Mouse (Mus musculus) midbrain, embryonic 10.5 days (tissue): ENCODE measurements around the gene Adsl. TPM values are rescaled to one million over a fixed set of nuclear protein-coding genes. Genes with fewer than 3 reads are reported as not detected.
"Not testable (repeated sequence)": the region's sequence is repeated elsewhere in the genome, so short reads cannot be mapped to it uniquely, and the experiment has no call there.

ENCODE experiments used
- DNase-seq: peaks from one replicate; pipeline ENCODE4 v3.0.0-alpha.2; 2017; ENCODE audit warnings: low spot score
- H3K27ac ChIP-seq: fragments of 300-500 bp; sonication (generic); replicated peaks from 2 replicates; pipeline ENCODE4 v1.5.1; 2016; ENCODE audit warnings: mild to moderate bottlenecking
- H3K27me3 ChIP-seq: fragments of 300-500 bp; sonication (generic); 2 replicates; pipeline ENCODE4 v1.6.1; 2016; ENCODE audit warnings: low read depth, mild to moderate bottlenecking; ENCODE audit not compliant: poor library complexity, severe bottlenecking
- H3K36me3 ChIP-seq: fragments of 300-500 bp; sonication (generic); 2 replicates; pipeline ENCODE4 v1.6.1; 2016; ENCODE audit warnings: mild to moderate bottlenecking, moderate library complexity
- H3K4me1 ChIP-seq: fragments of 300-500 bp; sonication (generic); 2 replicates; pipeline ENCODE4 v1.6.1; 2016
- H3K4me3 ChIP-seq: fragments of 300-500 bp; sonication (generic); 2 replicates; pipeline ENCODE4 v1.5.1; 2016; ENCODE audit warnings: mild to moderate bottlenecking, moderate library complexity
- H3K9me3 ChIP-seq: fragments of 300-500 bp; sonication (generic); replicated peaks from 2 replicates; pipeline ENCODE4 v1.6.1; 2016; ENCODE audit warnings: mild to moderate bottlenecking
- WGBS: fragments of 180-500 bp; shearing (Covaris S2); methylation state at CpG from one replicate; pipeline ENCODE4 v1.1.7; 2016; 5-methylcytosine and 5-hydroxymethylcytosine counted together
- polyA plus RNA-seq: library from polyadenylated mRNA; unstranded; fragments of >200 nt; fragmentation: Nextera tagmentation; extraction: Ambion mirVana; gene quantifications from 2 replicates; pipeline ENCODE4 v1.2.1, GENCODE M21; 2016

The Adsl gene
- polyA plus RNA-seq, 1 experiment from 2014 or later, result 228 TPM

- DNase-seq, result no peak
- 96% methylated on average over 2 of the region's 2 CpGs for WGBS
- H3K27ac ChIP-seq, result no peak overlapping the region
- H3K36me3 ChIP-seq, result peaks cover 97% of the 10 kb centered on the region
- H3K9me3 ChIP-seq, result no peaks in the 10 kb centered on the region
- no peak overlapping the region for H3K4me3 ChIP-seq
- no peaks in the 10 kb centered on the region for H3K27me3 ChIP-seq
- H3K4me1 ChIP-seq, result no peaks in the 10 kb centered on the region
Observed at GRCm38 (mm10) chr15:80924211-80924610, 24.1 kb upstream of the Adsl start.

GRCm38 (mm10) chr15:80928811-80929355 lies 19.4 kb upstream of the Adsl start:
- no peaks in the 10 kb centered on the region for H3K27me3 ChIP-seq
- no peak overlapping the region for H3K4me3 ChIP-seq
- peaks cover 89% of the 10 kb centered on the region for H3K36me3 ChIP-seq
- H3K4me1 ChIP-seq, result peaks cover 6% of the 10 kb centered on the region
- DNase-seq, result no peak
- H3K27ac ChIP-seq, result no peak overlapping the region
- WGBS, result 83% methylated on average over 20 of the region's 20 CpGs
- H3K9me3 ChIP-seq, result no peaks in the 10 kb centered on the region

GRCm38 (mm10) chr15:80930048-80930571 lies 18.2 kb upstream of the Adsl start:
- Histone ChIP-seq H3K27ac (no peak overlapping the region), H3K36me3 (peaks cover 88% of the 10 kb centered on the region), H3K9me3 (no peaks in the 10 kb centered on the region), H3K4me1 (peaks cover 6% of the 10 kb centered on the region), H3K4me3 (no peak overlapping the region), H3K27me3 (no peaks in the 10 kb centered on the region)
- 34% methylated on average over 15 of the region's 16 CpGs for WGBS
- DNase-seq, result peak; percentile 41

- not testable (repeated sequence) for H3K27ac ChIP-seq, H3K27me3 ChIP-seq, H3K4me3 ChIP-seq, DNase-seq, H3K4me1 ChIP-seq, H3K9me3 ChIP-seq
- 94% methylated on average over 23 of the region's 23 CpGs for WGBS
- H3K36me3 ChIP-seq, result peaks cover 88% of the 10 kb centered on the region
Observed at GRCm38 (mm10) chr15:80930676-80931320, 17.5 kb upstream of the Adsl start.

GRCm38 (mm10) chr15:80931345-80931960 lies 16.8 kb upstream of the Adsl start:
- no peak for DNase-seq

GRCm38 (mm10) chr15:80934841-80935240 lies 13.4 kb upstream of the Adsl start:
- Histone ChIP-seq H3K27me3 (no peaks in the 10 kb centered on the region), H3K4me3 (no peak overlapping the region), H3K27ac (no peak overlapping the region), H3K36me3 (peaks cover 65% of the 10 kb centered on the region), H3K9me3 (no peaks in the 10 kb centered on the region), H3K4me1 (peaks cover 33% of the 10 kb centered on the region)
- 91% methylated on average over 5 of the region's 5 CpGs for WGBS
- no peak for DNase-seq

More at GRCm38 (mm10) chr15:80931345-80931960, 16.8 kb upstream of the Adsl start:
- H3K4me3 ChIP-seq, result no peak overlapping the region
- H3K27me3 ChIP-seq, result no peaks in the 10 kb centered on the region
- no peak overlapping the region for H3K27ac ChIP-seq
- peaks cover 86% of the 10 kb centered on the region for H3K36me3 ChIP-seq
- 96% methylated on average over 9 of the region's 9 CpGs for WGBS
- H3K4me1 ChIP-seq, result peaks cover 11% of the 10 kb centered on the region
- H3K9me3 ChIP-seq, result no peaks in the 10 kb centered on the region

GRCm38 (mm10) chr15:80936686-80937085 lies 11.6 kb upstream of the Adsl start:
- no peak for DNase-seq
- Histone ChIP-seq H3K4me3 (no peak overlapping the region), H3K36me3 (peaks cover 52% of the 10 kb centered on the region), H3K27me3 (no peaks in the 10 kb centered on the region), H3K27ac (no peak overlapping the region), H3K4me1 (peaks cover 32% of the 10 kb centered on the region), H3K9me3 (no peaks in the 10 kb centered on the region)
- WGBS, result 83% methylated on average over 3 of the region's 3 CpGs

- Histone ChIP-seq H3K27me3 (no peaks in the 10 kb centered on the region), H3K4me1 (peaks cover 32% of the 10 kb centered on the region), H3K27ac (no peak overlapping the region), H3K4me3 (no peak overlapping the region), H3K36me3 (peaks cover 41% of the 10 kb centered on the region), H3K9me3 (no peaks in the 10 kb centered on the region)
- 82% methylated on average over 4 of the region's 4 CpGs for WGBS
- no peak for DNase-seq
Observed at GRCm38 (mm10) chr15:80938615-80939014, 9.7 kb upstream of the Adsl start.

- 64% methylated on average over 5 of the region's 5 CpGs for WGBS
- peaks cover 33% of the 10 kb centered on the region for H3K36me3 ChIP-seq
- H3K4me3 ChIP-seq, result no peak overlapping the region
- H3K4me1 ChIP-seq, result peaks cover 32% of the 10 kb centered on the region
- no peaks in the 10 kb centered on the region for H3K9me3 ChIP-seq
- no peak for DNase-seq
- H3K27ac ChIP-seq, result no peak overlapping the region
- no peaks in the 10 kb centered on the region for H3K27me3 ChIP-seq
Observed at GRCm38 (mm10) chr15:80939401-80939800, 8.9 kb upstream of the Adsl start.

- H3K4me1 ChIP-seq, result peaks cover 26% of the 10 kb centered on the region
- no peaks in the 10 kb centered on the region for H3K27me3 ChIP-seq
- peaks cover 16% of the 10 kb centered on the region; the same call in 1 of the 2 replicates for H3K36me3 ChIP-seq
- H3K4me3 ChIP-seq, result no peak overlapping the region
- DNase-seq, result no peak
- H3K9me3 ChIP-seq, result no peaks in the 10 kb centered on the region
- no peak overlapping the region for H3K27ac ChIP-seq
- 82% methylated on average over 6 of the region's 6 CpGs for WGBS
Observed at GRCm38 (mm10) chr15:80941468-80942040, 6.7 kb upstream of the Adsl start.

GRCm38 (mm10) chr15:80945851-80946250 lies 2.4 kb upstream of the Adsl start:
- 66% methylated on average over 3 of the region's 3 CpGs for WGBS
- H3K9me3 ChIP-seq, result no peaks in the 10 kb centered on the region
- no peak overlapping the region for H3K4me3 ChIP-seq
- H3K4me1 ChIP-seq, result peaks cover 14% of the 10 kb centered on the region
- DNase-seq, result no peak
- H3K36me3 ChIP-seq, result peaks cover 19% of the 10 kb centered on the region
- H3K27me3 ChIP-seq, result no peaks in the 10 kb centered on the region
- H3K27ac ChIP-seq, result no peak overlapping the region

GRCm38 (mm10) chr15:80949431-80949830 lies 1.1 kb downstream of the Adsl start:
- peak overlapping the region; percentile 81 for H3K4me3 ChIP-seq
- H3K9me3 ChIP-seq, result no peaks in the 10 kb centered on the region
- H3K27me3 ChIP-seq, result no peaks in the 10 kb centered on the region
- no peak for DNase-seq
- H3K36me3 ChIP-seq, result peaks cover 40% of the 10 kb centered on the region
- 73% methylated on average over 4 of the region's 4 CpGs for WGBS
- peak overlapping the region; percentile 91 for H3K27ac ChIP-seq
- H3K4me1 ChIP-seq, result peaks cover 19% of the 10 kb centered on the region

GRCm38 (mm10) chr15:80950055-80950454 lies 1.8 kb downstream of the Adsl start:
- Histone ChIP-seq H3K36me3 (peaks cover 46% of the 10 kb centered on the region), H3K27ac (no peak overlapping the region), H3K4me3 (peak overlapping the region; percentile 81), H3K27me3 (no peaks in the 10 kb centered on the region), H3K9me3 (no peaks in the 10 kb centered on the region), H3K4me1 (peaks cover 25% of the 10 kb centered on the region)
- no peak for DNase-seq
- WGBS, result 89% methylated on average over 7 of the region's 7 CpGs
